Mouse (Mus musculus): ENCODE measurements at regions not wholly inside any gene's neighbourhood (a gene's known extent, or its start where the extent isn't known, plus 50 kb on each side); places are given as distances from the start of the nearest gene placed in this dataset.
A peak's percentile ranks its signal among the peaks of the same experiment; 100 is the strongest.

DNA sequence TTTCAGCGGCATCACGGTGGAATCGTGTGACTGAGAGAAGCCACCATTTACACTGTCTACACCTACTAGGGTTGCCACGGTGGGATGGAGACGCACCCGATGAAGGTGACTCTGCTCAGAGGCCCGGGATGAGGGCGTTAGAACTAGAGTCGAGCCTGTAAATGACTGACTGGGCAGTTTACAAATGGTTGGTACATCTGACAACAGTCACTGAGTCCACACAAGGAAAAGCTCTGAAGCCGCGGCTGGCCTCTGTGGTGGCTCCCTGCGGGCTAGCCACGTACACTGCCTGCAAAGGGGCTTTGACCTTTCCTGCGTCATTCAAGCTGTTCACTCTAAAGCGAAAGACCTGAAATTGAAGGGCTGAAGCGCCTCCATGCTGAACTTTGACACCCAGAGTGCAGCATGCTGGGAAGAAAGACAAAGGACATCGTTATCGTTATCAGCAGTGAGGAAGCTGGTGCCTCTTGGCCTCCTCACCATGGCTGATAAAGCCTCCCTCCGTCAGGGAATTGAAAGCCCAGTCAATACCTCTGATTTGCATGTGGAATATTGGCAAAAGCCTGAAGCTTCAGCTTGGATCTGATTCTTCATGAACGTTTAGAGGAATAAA, 462.1 kb upstream of the Arglu1 start:
- no peaks in the 10 kb centered on the region for H3K9me3 ChIP-seq (replicated peaks)

DNA sequence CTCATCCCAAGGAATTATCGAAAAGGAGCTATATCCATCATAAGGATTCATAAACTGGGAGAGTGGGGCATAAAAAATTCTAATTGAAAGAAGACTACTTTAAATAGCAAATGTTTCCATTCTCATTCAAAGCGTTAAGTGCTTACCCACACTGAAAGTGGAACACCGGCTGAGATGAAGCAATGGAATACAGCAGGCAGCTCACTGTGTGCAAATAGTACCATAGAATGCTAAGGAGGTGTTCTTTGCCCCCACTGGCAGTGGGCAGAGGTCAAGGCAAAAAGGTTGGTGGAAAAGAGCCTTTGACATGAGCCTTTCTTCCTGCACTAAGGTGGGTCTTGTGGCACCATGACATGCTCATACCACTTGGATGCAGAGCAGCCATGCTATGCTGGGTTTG, 454.0 kb upstream of the Arglu1 start:
- no peaks in the 10 kb centered on the region for H3K27me3 ChIP-seq (replicated peaks)
- H3K36me3 ChIP-seq: no peaks in the 10 kb centered on the region
- H3K4me2 ChIP-seq: no peak overlapping the region
- no peak for ATAC-seq (ENCODE audit: insufficient number of reproducible peaks, low FRiP score)
- H3K9me3 ChIP-seq (replicated peaks): no peaks in the 10 kb centered on the region
- H3K27ac ChIP-seq (ENCODE audit: poor library complexity, severe bottlenecking): no peak overlapping the region
- WGBS: 86% methylated on average over 3 of the region's 3 CpGs
- H3K4me1 ChIP-seq (replicated peaks): no peaks in the 10 kb centered on the region
- no peak overlapping the region for H3K4me3 ChIP-seq
- H3K9ac ChIP-seq: no peak overlapping the region

More for the DNA sequence above, 462.1 kb upstream of the Arglu1 start:
- Histone ChIP-seq H3K9ac (no peak overlapping the region), H3K4me2 (0 out of 2 replicates have a peak overlapping the region, but pooled peaks have one; percentile 10), H3K4me1 (replicated peaks) (peaks cover 18% of the 10 kb centered on the region), H3K27ac (ENCODE audit: poor library complexity, severe bottlenecking) (no peak overlapping the region), H3K36me3 (no peaks in the 10 kb centered on the region), H3K4me3 (no peak overlapping the region), H3K27me3 (replicated peaks) (no peaks in the 10 kb centered on the region)
- WGBS: 45% methylated on average over 20 of the region's 20 CpGs
- ATAC-seq (ENCODE audit: insufficient number of reproducible peaks, low FRiP score): peak; percentile 43; the same call in 1 of the 2 replicates

DNA sequence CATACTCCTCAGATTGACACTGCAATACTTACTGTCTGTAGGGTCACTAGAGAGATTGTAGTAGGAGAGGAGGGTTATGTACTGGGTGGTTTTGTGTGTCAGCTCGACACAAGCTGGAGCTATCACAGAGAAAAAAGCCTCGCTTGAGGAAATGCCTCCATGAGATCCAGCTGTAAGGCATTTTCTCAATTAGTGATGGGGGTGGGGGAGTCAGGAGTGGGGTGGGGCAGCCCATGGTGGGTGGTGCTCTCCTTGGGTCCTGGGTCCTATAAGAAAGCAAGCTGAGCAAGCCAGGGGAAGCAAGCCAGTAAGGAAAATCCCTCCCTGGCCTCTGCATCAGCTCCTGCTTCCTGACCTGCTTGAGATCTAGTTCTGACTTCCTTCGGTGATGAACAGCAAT, 449.5 kb upstream of the Arglu1 start:
- H3K9ac ChIP-seq: no peak overlapping the region
- H3K4me1 ChIP-seq (replicated peaks): no peaks in the 10 kb centered on the region
- H3K9me3 ChIP-seq (replicated peaks): no peaks in the 10 kb centered on the region
- no peaks in the 10 kb centered on the region for H3K36me3 ChIP-seq
- WGBS: 46% methylated on average over 3 of the region's 3 CpGs
- H3K4me2 ChIP-seq: no peak overlapping the region
- no peak for ATAC-seq (ENCODE audit: insufficient number of reproducible peaks, low FRiP score)
- no peak overlapping the region for H3K4me3 ChIP-seq
- no peaks in the 10 kb centered on the region for H3K27me3 ChIP-seq (replicated peaks)
- H3K27ac ChIP-seq (ENCODE audit: poor library complexity, severe bottlenecking): no peak overlapping the region

DNA sequence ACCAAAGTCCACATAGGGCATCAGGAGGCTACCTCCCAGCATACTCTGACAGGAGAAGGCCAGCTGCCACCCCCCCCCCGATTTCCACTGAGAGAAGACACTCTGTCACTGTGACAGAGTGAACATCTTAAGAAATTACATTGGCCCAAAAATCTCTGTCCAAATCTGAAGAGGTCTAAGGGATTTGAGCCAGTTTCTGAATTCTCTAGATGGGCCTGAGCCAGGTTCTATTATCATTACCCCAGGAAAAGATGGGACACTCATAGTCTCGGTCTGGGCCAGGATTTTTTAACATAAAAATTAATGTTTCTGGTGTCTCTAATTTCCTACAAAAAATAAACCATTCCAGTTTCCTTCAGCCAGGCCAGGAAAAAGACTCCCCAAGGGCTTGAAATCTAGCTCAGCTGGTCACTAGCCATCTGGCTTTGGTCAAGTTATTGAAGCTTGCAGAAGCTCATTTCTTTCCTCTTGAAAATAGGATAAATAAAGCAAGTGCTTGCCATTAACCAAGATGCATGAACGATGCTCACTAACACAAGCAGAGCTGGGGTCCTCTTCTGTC, 448.8 kb upstream of the Arglu1 start:
- no peaks in the 10 kb centered on the region for H3K36me3 ChIP-seq
- no peaks in the 10 kb centered on the region for H3K4me1 ChIP-seq (replicated peaks)
- H3K4me3 ChIP-seq: no peak overlapping the region
- no peak overlapping the region for H3K9ac ChIP-seq
- 69% methylated on average over 3 of the region's 3 CpGs for WGBS
- H3K4me2 ChIP-seq: no peak overlapping the region
- no peaks in the 10 kb centered on the region for H3K9me3 ChIP-seq (replicated peaks)
- ATAC-seq (ENCODE audit: insufficient number of reproducible peaks, low FRiP score): no peak
- H3K27me3 ChIP-seq (replicated peaks): no peaks in the 10 kb centered on the region
- no peak overlapping the region for H3K27ac ChIP-seq (ENCODE audit: poor library complexity, severe bottlenecking)

DNA sequence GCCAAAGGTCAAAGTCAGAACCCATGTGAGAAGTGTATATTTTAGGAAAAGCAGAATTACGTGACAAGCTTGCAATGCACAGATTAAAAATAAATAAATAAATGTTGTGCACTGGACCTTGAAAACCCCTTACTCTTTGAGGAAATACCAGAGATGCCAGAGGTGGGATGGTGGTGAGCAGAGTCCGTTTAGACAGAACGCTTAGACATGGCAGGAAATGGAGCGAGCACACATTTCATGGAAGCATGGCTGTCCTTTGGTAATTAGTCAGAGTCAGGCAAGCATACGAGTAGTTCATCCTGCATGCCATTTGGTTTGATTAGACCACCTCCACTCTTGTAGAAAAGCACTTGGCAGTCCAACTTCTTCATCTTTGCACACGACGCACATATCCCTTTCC, 443.4 kb upstream of the Arglu1 start:
- Histone ChIP-seq H3K4me3 (no peak overlapping the region), H3K27me3 (replicated peaks) (no peaks in the 10 kb centered on the region), H3K27ac (ENCODE audit: poor library complexity, severe bottlenecking) (no peak overlapping the region), H3K9ac (no peak overlapping the region), H3K9me3 (replicated peaks) (no peaks in the 10 kb centered on the region), H3K4me1 (replicated peaks) (0 out of 2 replicates have a peak, but pooled peaks cover 4% of the 10 kb centered on the region), H3K36me3 (no peaks in the 10 kb centered on the region), H3K4me2 (no peak overlapping the region)
- 50% methylated on average over 7 of the region's 7 CpGs for WGBS
- no peak for ATAC-seq (ENCODE audit: insufficient number of reproducible peaks, low FRiP score)

DNA sequence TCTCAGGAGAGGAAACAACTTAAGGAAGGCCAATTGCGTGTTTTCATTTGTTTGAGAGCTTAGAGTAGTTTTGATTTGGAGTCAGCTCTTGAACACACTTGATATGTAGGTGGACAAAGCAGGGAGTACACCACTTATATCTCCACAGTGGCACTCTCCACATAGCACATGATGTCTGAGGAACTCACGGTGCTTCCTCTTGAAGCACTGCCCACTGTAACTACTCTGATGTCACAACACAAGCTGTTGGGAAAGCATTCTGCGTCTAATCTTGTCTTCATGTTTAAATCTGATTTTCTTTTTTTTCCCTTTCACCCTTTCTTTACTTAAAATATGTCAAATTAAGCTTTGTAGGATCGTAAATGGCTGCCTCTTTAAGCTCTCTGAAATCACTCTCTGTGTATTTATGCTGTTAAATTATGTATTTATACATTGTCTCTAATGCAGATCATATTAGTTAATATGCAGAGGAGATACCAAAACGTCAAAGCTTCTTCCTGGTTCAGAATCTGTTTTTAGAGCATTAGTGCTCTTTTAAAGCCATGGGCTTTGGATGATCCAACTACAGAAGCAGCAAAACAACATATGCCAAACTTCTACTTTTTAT, 442.4 kb upstream of the Arglu1 start:
- no peak for ATAC-seq (ENCODE audit: insufficient number of reproducible peaks, low FRiP score)

DNA sequence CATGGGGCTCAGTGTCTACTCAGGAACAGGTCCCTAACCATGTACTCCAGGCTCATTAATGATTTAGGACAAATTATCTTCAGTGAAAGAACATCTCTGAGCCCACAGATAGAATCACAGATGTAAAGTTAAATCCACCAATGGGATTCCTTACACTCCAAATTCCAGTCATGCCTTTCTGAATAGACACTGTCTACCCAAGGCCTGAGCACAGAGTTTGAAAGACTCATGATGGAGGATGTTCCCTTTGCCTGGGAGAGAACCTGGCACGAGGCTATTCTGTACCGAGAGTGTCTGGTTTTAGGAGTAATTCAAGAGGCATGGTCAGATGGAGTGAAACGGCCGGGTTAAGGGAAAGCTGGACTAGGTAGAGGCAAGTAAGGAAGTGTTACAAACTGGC, 440.9 kb upstream of the Arglu1 start:
- Histone ChIP-seq H3K27me3 (replicated peaks) (no peaks in the 10 kb centered on the region), H3K4me2 (no peak overlapping the region), H3K4me3 (no peak overlapping the region), H3K4me1 (replicated peaks) (0 out of 2 replicates have a peak, but pooled peaks cover 4% of the 10 kb centered on the region), H3K9ac (no peak overlapping the region), H3K9me3 (replicated peaks) (no peaks in the 10 kb centered on the region), H3K36me3 (no peaks in the 10 kb centered on the region), H3K27ac (ENCODE audit: poor library complexity, severe bottlenecking) (no peak overlapping the region)
- WGBS: 58% methylated on average over 4 of the region's 4 CpGs
- no peak for ATAC-seq (ENCODE audit: insufficient number of reproducible peaks, low FRiP score)

More for the DNA sequence above, 442.4 kb upstream of the Arglu1 start:
- H3K4me1 ChIP-seq (replicated peaks): 0 out of 2 replicates have a peak, but pooled peaks cover 4% of the 10 kb centered on the region
- H3K27ac ChIP-seq (ENCODE audit: poor library complexity, severe bottlenecking): no peak overlapping the region
- WGBS: 75% methylated on average over 5 of the region's 5 CpGs
- no peak overlapping the region for H3K9ac ChIP-seq
- H3K27me3 ChIP-seq (replicated peaks): no peaks in the 10 kb centered on the region
- no peak overlapping the region for H3K4me3 ChIP-seq
- H3K4me2 ChIP-seq: no peak overlapping the region
- no peaks in the 10 kb centered on the region for H3K9me3 ChIP-seq (replicated peaks)
- no peaks in the 10 kb centered on the region for H3K36me3 ChIP-seq

DNA sequence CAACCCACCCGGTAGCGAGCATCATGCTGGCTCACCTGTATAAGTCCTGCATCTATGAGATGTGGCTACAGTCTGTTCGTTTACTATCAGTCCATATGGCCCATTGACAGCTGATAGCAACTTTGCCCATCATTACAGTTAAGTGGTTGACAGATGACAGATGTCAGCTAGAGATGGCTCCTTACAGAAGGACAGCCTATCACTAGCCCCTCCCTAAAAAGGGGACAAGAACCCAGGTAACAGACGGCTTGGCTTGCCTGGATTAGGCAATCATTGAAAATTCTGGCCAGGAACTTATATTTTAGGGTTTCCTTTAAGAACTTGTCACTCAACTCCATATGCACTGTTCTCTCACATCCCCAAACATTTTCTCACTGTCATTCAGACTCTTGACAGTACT, 434.2 kb upstream of the Arglu1 start:
- ATAC-seq (ENCODE audit: insufficient number of reproducible peaks, low FRiP score): no peak
- Histone ChIP-seq H3K27ac (ENCODE audit: poor library complexity, severe bottlenecking) (no peak overlapping the region), H3K9me3 (replicated peaks) (no peaks in the 10 kb centered on the region), H3K4me3 (no peak overlapping the region), H3K4me1 (replicated peaks) (no peaks in the 10 kb centered on the region), H3K4me2 (no peak overlapping the region), H3K27me3 (replicated peaks) (no peaks in the 10 kb centered on the region), H3K36me3 (no peaks in the 10 kb centered on the region), H3K9ac (no peak overlapping the region)
- WGBS: 52% methylated on average over 4 of the region's 4 CpGs

DNA sequence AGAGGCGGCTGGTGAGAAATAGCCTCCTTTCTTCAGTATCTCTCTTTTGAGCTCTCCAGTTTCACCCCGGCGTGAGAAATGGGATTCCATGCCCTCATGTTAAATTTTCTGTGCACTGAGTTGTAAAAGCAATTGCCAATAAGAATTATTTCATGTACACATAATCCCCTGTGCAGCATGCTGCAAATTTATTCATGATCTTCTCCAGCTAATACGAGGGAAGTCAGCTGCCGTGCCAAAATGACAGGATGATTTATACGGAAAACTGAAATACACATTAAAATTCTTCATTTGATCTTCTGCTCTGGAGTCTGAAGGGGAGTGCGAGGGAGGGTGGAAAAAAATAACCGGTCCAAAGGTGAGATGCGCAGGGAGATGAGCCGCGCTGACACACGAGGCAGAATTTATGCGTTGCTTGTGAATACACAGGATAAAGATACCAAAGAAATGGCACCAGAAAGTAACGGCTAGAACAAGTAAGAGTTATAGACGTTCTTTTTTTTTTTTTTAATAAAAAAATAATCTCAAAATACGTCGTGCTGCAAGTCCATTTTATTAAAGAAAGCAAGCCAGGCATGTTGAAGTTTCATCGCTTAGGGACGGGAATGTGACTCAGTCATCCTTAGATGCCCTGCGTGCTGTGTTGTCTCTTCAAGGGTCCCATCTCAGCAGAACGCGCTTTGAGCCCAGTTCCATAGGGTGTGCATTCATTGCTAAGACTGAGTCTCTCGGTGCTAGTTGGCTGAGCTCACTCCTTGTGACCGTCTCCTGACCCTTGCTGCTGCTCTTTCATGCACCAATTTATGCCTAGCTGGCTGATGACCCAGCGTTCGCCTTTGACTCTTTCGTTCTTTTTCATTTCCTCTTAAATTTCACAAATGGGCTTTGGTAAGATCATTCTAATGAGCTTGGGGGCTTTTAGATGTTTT, 427.8 kb upstream of the Arglu1 start:
- ATAC-seq (ENCODE audit: insufficient number of reproducible peaks, low FRiP score): no peak
- Histone ChIP-seq H3K27ac (ENCODE audit: poor library complexity, severe bottlenecking) (no peak overlapping the region), H3K9me3 (replicated peaks) (0 out of 2 replicates have a peak, but pooled peaks cover 3% of the 10 kb centered on the region), H3K36me3 (no peaks in the 10 kb centered on the region), H3K4me3 (no peak overlapping the region), H3K27me3 (replicated peaks) (no peaks in the 10 kb centered on the region), H3K4me2 (no peak overlapping the region), H3K4me1 (replicated peaks) (no peaks in the 10 kb centered on the region), H3K9ac (no peak overlapping the region)
- 87% methylated on average over 27 of the region's 27 CpGs for WGBS

DNA sequence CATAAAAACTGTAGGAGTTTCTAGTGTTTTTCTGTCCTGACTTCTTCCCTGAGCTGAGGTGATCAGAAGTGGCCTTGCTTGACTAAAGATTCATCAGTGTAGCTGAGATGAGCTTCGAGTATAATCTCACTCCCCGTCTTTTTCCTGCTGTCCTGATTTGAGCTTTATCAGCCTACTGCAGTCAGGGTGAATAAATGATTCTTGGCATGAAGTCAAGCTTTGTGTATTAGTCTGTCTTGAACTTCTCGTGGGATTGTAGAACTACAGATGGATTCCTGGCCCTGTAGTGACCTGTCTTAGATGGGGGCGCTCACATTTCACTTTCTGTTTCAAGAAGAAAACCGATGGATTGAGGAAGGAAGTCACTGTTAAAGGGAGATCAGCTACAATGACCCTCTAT, 405.7 kb upstream of the Arglu1 start:
- no peak overlapping the region for H3K9ac ChIP-seq
- H3K27ac ChIP-seq (ENCODE audit: poor library complexity, severe bottlenecking): no peak overlapping the region
- no peaks in the 10 kb centered on the region for H3K9me3 ChIP-seq (replicated peaks)
- H3K36me3 ChIP-seq: no peaks in the 10 kb centered on the region
- ATAC-seq (ENCODE audit: insufficient number of reproducible peaks, low FRiP score): peak; percentile 29; the same call in 1 of the 2 replicates
- H3K4me1 ChIP-seq (replicated peaks): peaks cover 18% of the 10 kb centered on the region
- WGBS: 51% methylated on average over 5 of the region's 5 CpGs
- no peak overlapping the region for H3K4me2 ChIP-seq
- no peak overlapping the region for H3K4me3 ChIP-seq
- no peaks in the 10 kb centered on the region for H3K27me3 ChIP-seq (replicated peaks)

DNA sequence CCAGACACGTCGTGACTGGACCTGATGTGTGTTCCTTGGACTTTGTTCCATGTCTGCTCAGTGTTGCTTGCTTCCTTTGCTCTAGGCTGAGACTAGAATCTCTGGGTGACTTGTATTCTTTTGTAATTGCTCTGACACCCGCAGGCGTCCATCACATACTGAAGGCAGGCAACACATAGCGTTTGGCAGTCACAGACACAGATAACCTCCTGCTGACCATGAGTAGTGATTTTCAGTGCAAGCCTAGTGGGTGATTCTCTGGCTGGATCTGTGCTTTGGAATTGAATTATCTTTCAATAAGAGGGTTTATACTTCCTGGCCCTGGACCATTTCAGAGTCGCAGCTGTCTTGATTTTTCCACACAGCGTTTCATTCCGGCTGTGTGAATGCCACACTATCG, 403.7 kb upstream of the Arglu1 start:
- Histone ChIP-seq H3K27me3 (replicated peaks) (no peaks in the 10 kb centered on the region), H3K36me3 (no peaks in the 10 kb centered on the region), H3K4me3 (no peak overlapping the region), H3K27ac (ENCODE audit: poor library complexity, severe bottlenecking) (peak overlapping the region; percentile 20; the same call in 1 of the 2 replicates), H3K9ac (no peak overlapping the region), H3K4me2 (no peak overlapping the region), H3K4me1 (replicated peaks) (peaks cover 18% of the 10 kb centered on the region), H3K9me3 (replicated peaks) (no peaks in the 10 kb centered on the region)
- 26% methylated on average over 9 of the region's 9 CpGs for WGBS
- 0 out of 2 replicates have a peak, but pooled peaks have one; percentile 59 for ATAC-seq (ENCODE audit: insufficient number of reproducible peaks, low FRiP score)
